Mouse (Mus musculus) lung, postnatal 0 days (tissue): ENCODE measurements at regions not wholly inside any gene's neighbourhood (a gene's known extent, or its start where the extent isn't known, plus 50 kb on each side); places are given as distances from the start of the nearest gene placed in this dataset.

Source experiments
- ATAC-seq: fragments of 200-750 bp; cut with Nextera tagmentation; 2 replicates; pipeline ENCODE4 v1.8.0; 2017; ENCODE audit warnings: moderate library complexity
- DNase-seq: peaks from one replicate; pipeline ENCODE4 v3.0.0-alpha.2; 2016; ENCODE audit warnings: low spot score
- H3K27ac ChIP-seq: fragments of 300-500 bp; sonication (generic); 2 replicates; pipeline ENCODE4 v1.5.1; 2014; ENCODE audit warnings: antibody characterized with exemption, mild to moderate bottlenecking, low read length, mixed read lengths
- H3K27me3 ChIP-seq: fragments of 300-500 bp; sonication (generic); replicated peaks from 2 replicates; pipeline ENCODE4 v1.6.1; 2014; ENCODE audit warnings: low read length, mixed read lengths; ENCODE audit not compliant: insufficient read depth
- H3K36me3 ChIP-seq: fragments of 300-500 bp; sonication (generic); 2 replicates; pipeline ENCODE4 v1.6.1; 2014; ENCODE audit warnings: low read length, mixed read lengths; ENCODE audit not compliant: insufficient read depth
- H3K4me1 ChIP-seq: fragments of 300-500 bp; sonication (generic); 2 replicates; pipeline ENCODE4 v1.6.1; 2014; ENCODE audit warnings: antibody characterized with exemption, low read depth, low read length, mixed read lengths; ENCODE audit not compliant: insufficient read depth
- H3K4me2 ChIP-seq: fragments of 300-500 bp; sonication (generic); replicated peaks from 2 replicates; pipeline ENCODE4 v1.6.1; 2014; ENCODE audit warnings: low read depth, mild to moderate bottlenecking, low read length, moderate library complexity, mixed read lengths
- H3K4me3 ChIP-seq: fragments of 300-500 bp; sonication (generic); 2 replicates; pipeline ENCODE4 v1.5.1; 2014; ENCODE audit warnings: low read depth, low read length
- H3K9ac ChIP-seq: fragments of 300-500 bp; sonication (generic); replicated peaks from 2 replicates; pipeline ENCODE4 v1.6.1; 2014; ENCODE audit warnings: low read depth, mild to moderate bottlenecking
- H3K9me3 ChIP-seq: fragments of 300-500 bp; sonication (generic); 2 replicates; pipeline ENCODE4 v1.6.1; 2016; ENCODE audit warnings: low read length, mixed read lengths
- CTCF ChIP-seq: IDR thresholded peaks from 2 replicates; pipeline ENCODE4 v1.5.1; 2016; ENCODE audit warnings: antibody characterized with exemption, mild to moderate bottlenecking
- EP300 ChIP-seq: IDR thresholded peaks from 2 replicates; pipeline ENCODE4 v1.6.1; 2016; ENCODE audit warnings: antibody characterized with exemption, mild to moderate bottlenecking, control low read depth
- WGBS: fragments of 180-500 bp; shearing (Covaris S2); extraction: QIAGEN DNeasy Blood & Tissue Kit; methylation state at CpG from one replicate; pipeline ENCODE4 v1.1.7; 2014; 5-methylcytosine and 5-hydroxymethylcytosine counted together

DNA sequence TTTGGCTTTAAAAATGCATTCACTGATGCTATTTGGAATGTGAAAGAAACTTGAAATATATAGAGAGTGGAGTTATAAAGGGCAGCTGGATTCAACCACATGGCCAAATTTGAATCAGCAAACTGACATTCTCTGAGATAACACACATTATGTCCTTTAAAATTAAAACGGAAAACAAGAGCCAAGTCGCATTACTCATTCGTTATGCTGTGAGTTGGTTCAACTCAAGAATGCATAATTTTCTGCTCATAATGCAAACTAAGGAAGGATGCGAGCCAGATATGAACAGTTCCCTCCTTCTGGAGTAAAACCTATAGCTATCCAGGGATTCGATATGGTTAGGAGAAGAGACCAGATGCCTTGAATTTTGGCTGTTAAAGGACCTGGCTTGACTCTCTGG lies 239.8 kb upstream of the G2e3 start:
- Histone ChIP-seq H3K9ac (no peak overlapping the region), H3K27ac (no peak overlapping the region), H3K4me1 (no peaks in the 10 kb centered on the region), H3K27me3 (no peaks in the 10 kb centered on the region), H3K4me2 (no peak overlapping the region), H3K36me3 (no peaks in the 10 kb centered on the region), H3K4me3 (no peak overlapping the region), H3K9me3 (no peaks in the 10 kb centered on the region)
- DNase-seq (peak; percentile 30), ATAC-seq (no peak)
- 66% methylated on average over 5 of the region's 5 CpGs for WGBS
- TF ChIP-seq EP300: no peak
- no peak for TF ChIP-seq CTCF

DNA sequence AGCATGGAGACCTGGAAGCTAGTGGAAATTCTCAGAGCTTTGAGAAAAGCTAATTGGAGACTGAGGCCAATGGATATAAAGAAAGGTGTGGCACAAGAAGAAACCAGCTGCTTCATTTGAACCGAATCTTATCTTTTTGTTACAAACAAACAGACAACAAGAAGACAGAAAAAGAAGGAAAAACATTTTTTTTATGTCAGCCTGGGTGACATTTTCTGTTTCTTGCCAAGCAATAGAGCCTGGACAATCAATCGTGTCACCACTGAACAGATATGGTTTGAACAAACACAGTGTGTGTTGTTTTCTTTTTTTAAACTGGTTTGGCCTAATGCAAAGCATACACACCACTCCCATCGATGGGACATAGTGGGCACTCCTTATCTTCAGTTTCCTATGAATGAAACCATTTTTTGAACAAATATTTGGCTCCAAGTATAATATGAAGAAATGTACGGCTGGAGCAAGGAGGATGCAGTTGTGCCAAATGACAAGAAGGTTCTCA lies 244.3 kb upstream of the G2e3 start:
- ATAC-seq (no peak), DNase-seq (no peak)
- 48% methylated on average over 4 of the region's 4 CpGs for WGBS
- H3K4me3 ChIP-seq: no peak overlapping the region
- H3K27me3 ChIP-seq: no peaks in the 10 kb centered on the region
- no peaks in the 10 kb centered on the region for H3K36me3 ChIP-seq
- H3K9me3 ChIP-seq: no peaks in the 10 kb centered on the region
- H3K27ac ChIP-seq: no peak overlapping the region
- no peak overlapping the region for H3K9ac ChIP-seq
- no peak overlapping the region for H3K4me2 ChIP-seq
- no peaks in the 10 kb centered on the region for H3K4me1 ChIP-seq
- TF ChIP-seq EP300 (no peak), CTCF (no peak)

DNA sequence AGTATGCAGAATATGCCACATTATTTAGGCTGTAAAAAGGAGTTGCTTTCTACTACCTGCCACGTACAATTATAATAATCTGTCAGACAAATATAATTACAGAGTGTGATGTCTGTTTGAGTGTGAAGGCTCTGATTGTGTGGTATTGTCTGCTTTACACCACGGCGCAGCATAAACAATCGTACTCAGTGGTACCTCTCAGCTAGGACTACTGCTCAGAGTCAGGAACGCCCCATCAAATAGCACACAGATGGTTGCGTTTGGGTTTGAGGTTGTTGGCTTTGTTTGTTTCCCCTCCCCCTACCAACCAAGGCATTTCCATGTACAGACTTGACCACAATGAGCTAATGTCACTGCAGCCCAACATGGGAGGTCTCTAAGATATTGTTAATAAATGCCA lies 246.2 kb upstream of the G2e3 start:
- H3K4me1 ChIP-seq: no peaks in the 10 kb centered on the region
- WGBS: 78% methylated on average over 6 of the region's 6 CpGs
- H3K4me3 ChIP-seq: no peak overlapping the region
- TF ChIP-seq CTCF (no peak), EP300 (no peak)
- no peak overlapping the region for H3K9ac ChIP-seq
- ATAC-seq (no peak), DNase-seq (no peak)
- H3K27me3 ChIP-seq: no peaks in the 10 kb centered on the region
- H3K4me2 ChIP-seq: no peak overlapping the region
- H3K9me3 ChIP-seq: no peaks in the 10 kb centered on the region
- no peaks in the 10 kb centered on the region for H3K36me3 ChIP-seq
- H3K27ac ChIP-seq: no peak overlapping the region

DNA sequence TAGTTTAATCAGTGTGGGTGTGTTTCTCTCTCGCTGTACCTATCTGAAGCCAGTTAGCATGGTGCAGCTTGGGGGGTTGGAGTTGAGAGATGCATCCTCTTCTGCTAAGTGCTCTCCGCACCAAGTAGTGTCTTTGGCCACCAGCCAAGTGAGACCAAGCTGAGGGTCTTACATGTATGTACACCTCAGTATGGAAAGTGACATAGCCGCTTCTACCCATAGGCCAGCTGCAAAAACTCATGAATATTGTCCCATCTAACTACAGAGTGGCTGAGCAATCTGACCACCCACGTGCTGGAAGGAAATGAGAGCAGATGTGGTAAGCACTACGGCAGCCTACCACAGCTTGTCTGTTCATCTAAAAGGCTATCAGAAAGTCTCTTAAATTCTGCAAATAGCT lies 247.0 kb upstream of the G2e3 start:
- ATAC-seq: no peak
- Histone ChIP-seq H3K4me3 (no peak overlapping the region), H3K27ac (no peak overlapping the region), H3K9ac (no peak overlapping the region), H3K36me3 (no peaks in the 10 kb centered on the region), H3K9me3 (no peaks in the 10 kb centered on the region), H3K4me1 (no peaks in the 10 kb centered on the region), H3K27me3 (no peaks in the 10 kb centered on the region), H3K4me2 (no peak overlapping the region)
- 62% methylated on average over 5 of the region's 5 CpGs for WGBS
- TF ChIP-seq CTCF: no peak
- no peak for TF ChIP-seq EP300
- DNase-seq: peak; percentile 23

DNA sequence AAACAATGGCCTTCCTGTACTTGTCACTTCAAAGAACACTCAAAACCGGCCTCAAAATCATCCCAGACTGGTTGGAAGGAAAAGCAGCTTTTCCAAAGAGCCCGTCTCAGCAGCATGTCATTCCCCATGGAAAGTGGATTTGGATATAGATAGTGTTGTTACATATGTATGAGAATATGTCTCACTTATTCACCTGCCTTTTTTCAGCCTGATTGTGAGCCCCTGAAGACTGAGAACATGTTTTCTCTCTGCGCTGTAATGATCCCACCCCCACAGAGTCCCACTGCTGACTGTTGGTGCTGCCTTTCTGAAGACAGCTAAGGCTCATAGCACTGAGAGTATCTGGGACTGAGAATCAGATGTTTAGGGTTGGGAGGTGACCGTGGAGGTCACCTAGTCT lies 251.9 kb upstream of the G2e3 start:
- no peak for DNase-seq
- Histone ChIP-seq H3K4me3 (no peak overlapping the region), H3K4me1 (no peaks in the 10 kb centered on the region), H3K27me3 (no peaks in the 10 kb centered on the region), H3K27ac (no peak overlapping the region), H3K4me2 (no peak overlapping the region), H3K9me3 (no peaks in the 10 kb centered on the region), H3K9ac (no peak overlapping the region), H3K36me3 (no peaks in the 10 kb centered on the region)
- no peak for ATAC-seq
- WGBS: 49% methylated on average over 4 of the region's 4 CpGs
- no peak for TF ChIP-seq CTCF
- no peak for TF ChIP-seq EP300

DNA sequence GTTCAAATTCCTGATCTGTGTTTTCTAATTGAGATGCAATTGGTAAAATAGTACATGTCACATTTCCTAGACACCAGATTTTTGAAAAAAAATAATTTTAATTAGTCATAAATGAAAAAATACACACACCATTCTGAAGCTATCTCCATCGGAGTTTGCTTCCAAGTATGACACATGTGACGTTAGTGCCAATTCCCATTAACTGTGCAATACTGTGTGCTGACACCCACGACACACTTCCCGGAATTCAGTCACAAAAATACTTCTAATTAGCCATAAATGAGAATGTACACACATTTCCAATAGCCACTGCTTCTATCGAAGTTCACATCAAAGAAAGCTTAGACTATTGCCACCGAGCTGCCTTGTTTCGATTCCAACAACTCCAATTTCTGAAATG lies 258.5 kb upstream of the G2e3 start:
- Histone ChIP-seq H3K4me2 (no peak overlapping the region), H3K27me3 (no peaks in the 10 kb centered on the region), H3K9ac (no peak overlapping the region), H3K4me1 (no peaks in the 10 kb centered on the region), H3K27ac (no peak overlapping the region), H3K4me3 (no peak overlapping the region), H3K9me3 (no peaks in the 10 kb centered on the region), H3K36me3 (no peaks in the 10 kb centered on the region)
- WGBS: 71% methylated on average over 7 of the region's 7 CpGs
- DNase-seq (no peak), ATAC-seq (no peak)
- no peak for TF ChIP-seq CTCF
- TF ChIP-seq EP300: no peak

DNA sequence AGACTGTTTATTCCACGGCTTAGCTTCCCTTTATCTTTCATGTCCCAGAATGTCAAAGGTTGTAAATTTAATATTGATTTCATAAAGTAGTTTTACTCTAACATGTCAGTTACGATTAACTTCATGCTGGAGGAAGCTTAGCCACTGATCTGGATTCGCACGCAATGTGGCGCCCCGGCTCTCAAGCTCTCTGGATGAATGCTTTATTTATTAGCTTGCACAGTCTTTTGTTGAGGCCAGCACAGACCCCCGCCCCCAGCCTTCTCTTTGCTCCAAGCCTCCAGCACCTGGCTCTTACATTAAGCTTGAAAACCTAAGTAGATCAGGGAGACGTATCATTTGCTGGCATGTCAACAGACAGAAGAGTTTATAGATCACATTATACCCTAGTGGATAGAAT lies 266.1 kb upstream of the G2e3 start:
- ATAC-seq: no peak
- H3K4me2 ChIP-seq: no peak overlapping the region
- H3K27ac ChIP-seq: no peak overlapping the region
- TF ChIP-seq EP300 (no peak), CTCF (no peak)
- no peaks in the 10 kb centered on the region for H3K27me3 ChIP-seq
- no peaks in the 10 kb centered on the region for H3K36me3 ChIP-seq
- H3K4me1 ChIP-seq: no peaks in the 10 kb centered on the region
- H3K9me3 ChIP-seq: no peaks in the 10 kb centered on the region
- H3K9ac ChIP-seq: no peak overlapping the region
- no peak overlapping the region for H3K4me3 ChIP-seq
- DNase-seq: no peak
- 75% methylated on average over 8 of the region's 8 CpGs for WGBS
